Mouse (Mus musculus) MEL (cell line): Measurements from ENCODE around the gene Tshz2. TPM values are rescaled to one million over a fixed set of nuclear protein-coding genes. Genes with fewer than 3 reads are reported as not detected.

Experiments used
- DNase-seq: peaks from one replicate; pipeline ENCODE4 v3.0.0; 2011; ENCODE audit warnings: low read depth, low spot score
- H3K27ac ChIP-seq: 2 replicates; pipeline ENCODE4 v1.5.1; 2012; ENCODE audit warnings: low read depth, mild to moderate bottlenecking, control low read depth, low read length, moderate library complexity; ENCODE audit not compliant: control insufficient read depth
- H3K27me3 ChIP-seq, 2 experiments: fragments of 150-350 bp in 1 of 2; sonication (generic) in 1 of 2; 2 replicates each; pipeline ENCODE4 v1.6.1; 2012; ENCODE audit warnings: low read length in 2 of 2, mild to moderate bottlenecking in 2 of 2, improper control_type of control experiment in 1 of 2, moderate library complexity in 1 of 2; ENCODE audit not compliant: insufficient read depth in 2 of 2, control insufficient read depth in 1 of 2
- H3K36me3 ChIP-seq, 2 experiments: 2 replicates each; pipeline ENCODE4 v1.6.1; 2012 to 2014; ENCODE audit warnings: low read length in 2 of 2, improper control_type of control experiment in 1 of 2, inconsistent platforms in 1 of 2, mild to moderate bottlenecking in 1 of 2; ENCODE audit not compliant: insufficient read depth in 2 of 2, control insufficient read depth in 1 of 2
- H3K4me1 ChIP-seq, 2 experiments: fragments of 150-350 bp in 1 of 2; sonication (generic) in 1 of 2; 2 replicates each; pipeline ENCODE4 v1.6.1; 2012; ENCODE audit warnings: low read length in 2 of 2, improper control_type of control experiment in 1 of 2, mild to moderate bottlenecking in 1 of 2; ENCODE audit not compliant: insufficient read depth in 2 of 2, control insufficient read depth in 1 of 2
- H3K4me3 ChIP-seq, 2 experiments: fragments of 150-350 bp in 1 of 2; sonication (generic) in 1 of 2; 2 replicates each; pipeline ENCODE4 v1.5.1; 2012; ENCODE audit warnings: low read depth in 2 of 2, low read length in 2 of 2, mild to moderate bottlenecking in 2 of 2, moderate library complexity in 2 of 2, control low read depth in 1 of 2, improper control_type of control experiment in 1 of 2; ENCODE audit not compliant: control insufficient read depth in 1 of 2, insufficient read depth in 1 of 2
- H3K79me2 ChIP-seq: 2 replicates; pipeline ENCODE4 v1.6.1; 2012; ENCODE audit warnings: mild to moderate bottlenecking, low read length, moderate library complexity; ENCODE audit not compliant: control insufficient read depth, poor library complexity, insufficient read depth
- H3K9ac ChIP-seq: 2 replicates; pipeline ENCODE4 v1.6.1; 2012; ENCODE audit warnings: low read depth, mild to moderate bottlenecking, control low read depth, low read length, moderate library complexity; ENCODE audit not compliant: control insufficient read depth, poor library complexity, severe bottlenecking
- H3K9me3 ChIP-seq: fragments of 150-350 bp; sonication (generic); replicated peaks from 2 replicates; pipeline ENCODE4 v1.6.1; 2012; ENCODE audit warnings: mild to moderate bottlenecking, low read length, improper control_type of control experiment, moderate library complexity; ENCODE audit not compliant: insufficient read depth
- CHD1 ChIP-seq: IDR thresholded peaks from 2 replicates; pipeline ENCODE4 v1.6.1; 2012; ENCODE audit warnings: low read depth, mild to moderate bottlenecking, inconsistent platforms, low read length, improper control_type of control experiment
- ETS1 ChIP-seq: IDR thresholded peaks from 2 replicates; pipeline ENCODE4 v1.6.1; 2012; ENCODE audit warnings: low read depth, mild to moderate bottlenecking, inconsistent platforms, low read length, improper control_type of control experiment, moderate library complexity
- GABPA ChIP-seq: IDR thresholded peaks from 2 replicates; pipeline ENCODE4 v1.6.1; 2012; ENCODE audit warnings: low read depth, mild to moderate bottlenecking, inconsistent platforms, low read length, improper control_type of control experiment, moderate library complexity
- GATA1 ChIP-seq: IDR thresholded peaks from 2 replicates; pipeline ENCODE4 v1.6.1; 2011; ENCODE audit warnings: low read depth, low read length, improper control_type of control experiment
- JUND ChIP-seq: IDR thresholded peaks from 2 replicates; pipeline ENCODE4 v1.6.1; 2011; ENCODE audit warnings: low read depth, mild to moderate bottlenecking, improper control_type of control experiment, low read length
- MAX ChIP-seq: IDR thresholded peaks from 2 replicates; pipeline ENCODE4 v1.6.1; 2011; ENCODE audit warnings: low read length, improper control_type of control experiment
- MEF2A ChIP-seq: IDR thresholded peaks from 2 replicates; pipeline ENCODE4 v1.6.1; 2014; ENCODE audit warnings: low read depth, mild to moderate bottlenecking, inconsistent platforms, low read length, improper control_type of control experiment; ENCODE audit not compliant: poor library complexity, insufficient replicate concordance, severe bottlenecking; ENCODE audit errors: extremely low read depth
- MYB ChIP-seq: IDR thresholded peaks from 2 replicates; pipeline ENCODE4 v1.6.1; 2011; ENCODE audit warnings: mild to moderate bottlenecking, low read depth, low read length, improper control_type of control experiment
- POLR2A ChIP-seq, 2 experiments: IDR thresholded peaks; 2 replicates each; pipeline ENCODE4 v1.6.1; 2011 to 2012; ENCODE audit warnings: low read length in 2 of 2, mild to moderate bottlenecking in 2 of 2, control low read depth in 1 of 2, improper control_type of control experiment in 1 of 2, low read depth in 1 of 2, moderate library complexity in 1 of 2; ENCODE audit not compliant: control insufficient read depth in 1 of 2, insufficient read depth in 1 of 2, poor library complexity in 1 of 2
- POLR2AphosphoS5 ChIP-seq: IDR thresholded peaks from 2 replicates; pipeline ENCODE4 v1.6.1; 2012; ENCODE audit warnings: low read depth, borderline replicate concordance, mild to moderate bottlenecking, inconsistent platforms, low read length, moderate library complexity, mixed read lengths
- RCOR1 ChIP-seq: IDR thresholded peaks from 2 replicates; pipeline ENCODE4 v1.6.1; 2012; ENCODE audit warnings: low read depth, mild to moderate bottlenecking, inconsistent platforms, low read length, improper control_type of control experiment
- SIN3A ChIP-seq: IDR thresholded peaks from 2 replicates; pipeline ENCODE4 v1.6.1; 2012; ENCODE audit warnings: low read length, improper control_type of control experiment, inconsistent platforms
- SMC3 ChIP-seq: IDR thresholded peaks from 2 replicates; pipeline ENCODE4 v1.6.1; 2011; ENCODE audit warnings: low read depth, low read length, improper control_type of control experiment
- TBP ChIP-seq: IDR thresholded peaks from 2 replicates; pipeline ENCODE4 v1.8.0; 2011; ENCODE audit warnings: low read depth, low read length, improper control_type of control experiment
- USF2 ChIP-seq, 2 experiments: IDR thresholded peaks; 2 replicates each; pipeline ENCODE4 v1.6.1; 2011 to 2012; ENCODE audit warnings: improper control_type of control experiment in 2 of 2, low read length in 2 of 2, borderline replicate concordance in 1 of 2, inconsistent platforms in 1 of 2, low read depth in 1 of 2, mild to moderate bottlenecking in 1 of 2; ENCODE audit not compliant: insufficient read depth in 1 of 2
- ZC3H11A ChIP-seq: IDR thresholded peaks from 2 replicates; pipeline ENCODE4 v1.6.1; 2012; ENCODE audit warnings: low read depth, mild to moderate bottlenecking, inconsistent platforms, low read length, improper control_type of control experiment
- ZMIZ1 ChIP-seq: IDR thresholded peaks from 2 replicates; pipeline ENCODE4 v1.6.1; 2012; ENCODE audit warnings: low read depth, mild to moderate bottlenecking, inconsistent platforms, low read length, improper control_type of control experiment, moderate library complexity
- ZNF384 ChIP-seq: IDR thresholded peaks from 2 replicates; pipeline ENCODE4 v1.6.1; 2012; ENCODE audit warnings: low read depth, mild to moderate bottlenecking, inconsistent platforms, low read length, improper control_type of control experiment
- polyA plus RNA-seq, 2 experiments: library from polyadenylated mRNA; stranded (reverse) in 1 of 2; unstranded in 1 of 2; fragments of >175 nt in 1 of 2; fragments of >200 nt in 1 of 2; gene quantifications; 2 replicates each; pipeline versions ENCODE4 v1.2.1 to v1.2.4; 2012; ENCODE audit warnings: low replicate concordance in 2 of 2, low read depth in 1 of 2; ENCODE audit not compliant: insufficient read length in 2 of 2, insufficient read depth in 1 of 2, missing spikeins in 1 of 2
- total RNA-seq: library from RNA; depleted of rRNA; stranded (reverse); fragments of 300-350 nt; gene quantifications from 2 replicates; pipeline ENCODE4 v1.2.3, GENCODE M21; 2012

Gene Tshz2
- total and polyA plus RNA-seq, 3 experiments = not detected

DNA sequence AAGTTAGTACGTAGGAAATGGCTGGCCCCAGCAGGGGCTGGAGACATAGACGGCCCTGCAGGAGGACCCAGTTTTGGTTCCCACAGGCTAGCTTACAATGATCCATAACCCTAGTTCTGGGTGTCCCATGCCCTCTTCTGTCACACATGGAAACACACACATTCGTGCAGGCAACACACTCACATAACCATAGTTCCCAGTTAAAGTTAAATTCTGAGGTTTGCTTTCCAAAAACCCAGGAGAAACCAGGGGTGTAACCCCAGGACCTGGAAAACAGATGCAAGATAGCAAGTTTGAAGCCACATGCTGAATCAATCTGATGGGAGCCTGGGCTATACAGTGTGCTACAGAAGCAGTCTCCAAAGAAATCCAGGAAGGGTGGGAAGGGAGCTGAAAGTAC, 475.0 kb downstream of the Tshz2 start:
- H3K4me3 ChIP-seq = no peak overlapping the region
- TF ChIP-seq GABPA (no peak), JUND (no peak), SMC3 (no peak), MAX (no peak), RCOR1 (no peak), POLR2AphosphoS5 (no peak)
- H3K36me3 ChIP-seq = peaks cover 0 to 9% of the 10 kb centered on the region in 2 experiments; a peak in 2 of 4 replicates
- H3K27me3 ChIP-seq = no peaks in the 10 kb centered on the region
- H3K9ac ChIP-seq = no peak overlapping the region
- H3K27ac ChIP-seq = no peak overlapping the region
- H3K79me2 ChIP-seq = no peaks in the 10 kb centered on the region
- H3K4me1 ChIP-seq = no peaks in the 10 kb centered on the region
- H3K9me3 ChIP-seq = no peaks in the 10 kb centered on the region
- no peak for DNase-seq

DNA sequence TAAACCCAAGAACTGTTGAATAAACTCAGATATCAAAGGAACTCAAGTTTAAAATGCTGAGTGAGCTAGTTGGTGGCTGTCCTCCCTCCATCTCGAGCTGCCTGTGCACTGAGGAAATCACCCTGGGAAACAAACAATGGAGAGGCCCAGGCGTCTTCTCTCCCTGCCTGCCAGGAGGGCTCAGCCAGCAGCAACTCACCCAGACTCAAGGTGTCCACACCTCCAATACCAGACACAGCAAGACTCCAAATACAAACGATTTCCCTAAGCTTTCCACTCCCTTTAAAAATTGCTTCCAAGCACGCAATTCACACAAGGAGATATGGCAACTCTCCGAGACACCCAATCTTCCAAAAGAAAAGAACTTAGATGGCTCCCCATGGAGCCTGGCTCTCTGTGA, 476.7 kb downstream of the Tshz2 start:
- Histone ChIP-seq H3K4me1 (no peaks in the 10 kb centered on the region), H3K9me3 (no peaks in the 10 kb centered on the region), H3K79me2 (no peaks in the 10 kb centered on the region), H3K27ac (no peak overlapping the region), H3K4me3 (no peak overlapping the region), H3K9ac (no peak overlapping the region), H3K27me3 (no peaks in the 10 kb centered on the region), H3K36me3 (peaks cover 0 to 14% of the 10 kb centered on the region in 2 experiments; a peak in 2 of 4 replicates)
- TF ChIP-seq RCOR1 = no peak
- no peak for TF ChIP-seq USF2 (IDR thresholded peaks at IDR 0.05; ENCODE audit: borderline replicate concordance in 1 of 2, insufficient read depth in 1 of 2, low read depth in 1 of 2, low read length in 2 of 2)
- no peak for TF ChIP-seq SIN3A
- TF ChIP-seq ETS1 = no peak
- no peak for TF ChIP-seq GATA1
- TF ChIP-seq ZMIZ1 = no peak
- TF ChIP-seq TBP = no peak
- no peak for TF ChIP-seq ZC3H11A
- TF ChIP-seq MEF2A = no peak
- no peak for TF ChIP-seq CHD1
- no peak for TF ChIP-seq GABPA
- TF ChIP-seq JUND = no peak
- no peak for TF ChIP-seq POLR2A (IDR thresholded peaks at IDR 0.05; ENCODE audit: control insufficient read depth in 1 of 2, insufficient read depth in 1 of 2, low read depth in 1 of 2, low read length in 2 of 2, poor library complexity in 1 of 2)
- TF ChIP-seq ZNF384 = no peak
- TF ChIP-seq MYB = no peak
- peak; percentile 2 for DNase-seq
